Mouse (Mus musculus): ENCODE results near the gene Mab21l1. TPM values are rescaled to one million over a fixed set of nuclear protein-coding genes. Genes with fewer than 3 reads are reported as not detected.
A peak's percentile ranks its signal among the peaks of the same experiment; 100 is the strongest.

Gene Mab21l1
- polyA plus RNA-seq, 1 experiment = 0.11 TPM

DNA sequence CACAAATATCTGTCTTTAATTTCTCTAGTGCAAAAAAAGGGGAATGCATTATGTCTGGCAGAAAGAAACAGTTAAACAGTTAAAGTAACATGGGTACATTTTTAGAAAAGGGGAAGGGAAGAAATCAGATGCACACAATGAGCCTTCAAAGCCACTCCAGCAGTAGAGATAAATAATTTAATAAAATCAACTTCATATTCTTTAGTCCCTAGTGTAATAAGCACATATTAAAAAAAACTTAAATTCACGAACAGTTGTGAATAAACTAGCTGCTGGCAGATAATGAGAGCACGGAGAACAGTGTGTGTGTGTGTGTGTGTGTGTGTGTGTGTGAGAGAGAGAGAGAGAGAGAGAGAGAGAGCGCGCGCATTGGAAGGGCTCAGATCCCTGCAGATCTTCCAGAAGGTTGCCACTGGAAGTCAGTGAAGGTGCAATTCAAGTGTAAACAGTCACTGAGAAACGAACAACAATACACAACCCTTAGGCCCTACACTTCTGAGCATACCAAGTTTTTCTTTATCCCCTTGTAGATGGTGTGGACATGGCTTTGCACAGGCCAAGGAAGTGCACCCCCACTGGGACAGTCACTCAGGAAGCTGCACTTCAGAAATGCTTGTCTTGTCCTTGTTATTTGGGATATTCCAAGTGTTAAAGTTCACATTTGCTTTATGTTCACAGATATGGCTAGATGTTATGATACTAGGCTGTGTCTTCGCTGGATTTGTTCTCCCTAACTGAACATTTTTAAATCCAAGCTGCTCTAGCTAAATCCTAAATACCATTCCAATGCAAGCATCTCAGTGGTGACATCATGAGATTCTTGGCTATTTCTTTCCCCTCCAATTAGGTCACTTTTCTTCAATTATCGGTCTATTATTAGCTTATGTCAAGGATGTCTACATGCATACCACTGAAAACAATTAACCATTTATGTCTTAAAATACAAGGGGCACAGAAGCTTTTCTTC, 3.3 kb upstream of the Mab21l1 start:
- Histone ChIP-seq H3K36me3 (ENCODE audit: control insufficient read depth, insufficient read depth, low read length) (no peaks in the 10 kb centered on the region), H3K4me1 (ENCODE audit: control insufficient read depth, insufficient read depth, insufficient read length, low read length) (no peaks in the 10 kb centered on the region; the same call in 1 of the 2 replicates), H3K27ac (ENCODE audit: insufficient read depth, low read depth, low read length) (no peak overlapping the region), H3K27me3 (ENCODE audit: control insufficient read depth, insufficient read depth, low read length) (peaks cover 4% of the 10 kb centered on the region; the same call in 1 of the 2 replicates), H3K4me3 (ENCODE audit: low read depth, low read length) (no peak overlapping the region)
- TF ChIP-seq POLR2A (IDR thresholded peaks at IDR 0.05; ENCODE audit: low read depth, low read length) = no peak
- no peak for TF ChIP-seq CTCF (IDR thresholded peaks at IDR 0.05; ENCODE audit: extremely low read depth, insufficient read length, insufficient replicate concordance, low read depth, low read length)
- 85% methylated on average over 8 of the region's 8 CpGs for WGBS

DNA sequence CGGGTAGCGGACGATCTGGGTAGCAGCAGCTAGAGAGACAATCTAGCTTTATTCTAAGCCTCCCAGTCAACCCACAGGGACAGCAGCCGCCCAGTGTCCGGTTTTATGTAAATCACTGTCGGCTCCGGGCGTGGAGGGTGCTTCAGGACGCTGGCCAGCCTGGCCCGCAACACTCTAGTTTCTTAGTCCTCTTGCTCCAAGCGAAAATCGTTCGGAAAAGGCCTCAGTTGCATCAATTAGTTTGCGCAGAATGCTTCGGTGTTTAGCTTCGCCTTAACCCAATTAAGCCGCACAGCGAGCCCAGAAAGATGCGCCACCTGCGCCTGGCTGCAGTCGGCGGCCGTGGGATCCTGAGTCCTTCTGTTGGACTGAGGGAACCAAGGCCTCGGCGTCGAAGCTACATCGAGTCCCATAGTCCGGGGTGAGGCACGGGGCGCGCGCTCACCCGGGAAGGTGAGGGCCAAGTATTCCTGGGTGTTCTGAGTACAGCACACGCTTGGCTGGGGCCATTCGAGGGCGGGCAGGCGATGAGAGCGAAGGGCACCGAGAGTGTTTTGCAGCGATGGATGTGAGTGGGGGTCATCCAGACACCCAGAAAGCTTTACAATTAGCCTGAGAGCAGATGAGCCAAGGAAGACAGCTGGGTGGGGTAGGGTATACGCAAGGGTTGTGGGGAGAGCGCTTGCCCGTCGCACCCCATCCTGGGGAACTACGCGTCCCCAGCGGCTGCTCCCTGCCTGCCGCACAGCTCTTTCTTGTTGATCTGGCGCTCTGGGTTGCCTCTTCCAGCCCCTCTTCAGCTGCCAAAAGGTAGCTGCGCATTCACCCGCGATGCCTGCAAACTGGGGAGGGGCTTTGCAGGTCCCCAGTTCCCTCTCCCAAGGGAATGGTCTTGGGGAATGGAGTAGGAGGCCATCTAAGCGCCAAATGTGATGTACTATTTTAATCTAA, 1.9 kb upstream of the Mab21l1 start:
- Histone ChIP-seq H3K27ac (ENCODE audit: insufficient read depth, low read depth, low read length) (no peak overlapping the region), H3K27me3 (ENCODE audit: control insufficient read depth, insufficient read depth, low read length) (peaks cover 4% of the 10 kb centered on the region; the same call in 1 of the 2 replicates), H3K4me1 (ENCODE audit: control insufficient read depth, insufficient read depth, insufficient read length, low read length) (no peaks in the 10 kb centered on the region; the same call in 1 of the 2 replicates), H3K36me3 (ENCODE audit: control insufficient read depth, insufficient read depth, low read length) (no peaks in the 10 kb centered on the region), H3K4me3 (ENCODE audit: low read depth, low read length) (peak overlapping the region; percentile 15; the same call in 1 of the 2 replicates)
- 46% methylated on average over 53 of the region's 53 CpGs for WGBS
- TF ChIP-seq CTCF (IDR thresholded peaks at IDR 0.05; ENCODE audit: extremely low read depth, insufficient read length, insufficient replicate concordance, low read depth, low read length) = no peak

- TF ChIP-seq POLR2A (IDR thresholded peaks at IDR 0.05; ENCODE audit: low read depth, low read length) (no peak), CTCF (IDR thresholded peaks at IDR 0.05; ENCODE audit: extremely low read depth, insufficient read length, insufficient replicate concordance, low read depth, low read length) (no peak)
- Histone ChIP-seq H3K4me3 (ENCODE audit: low read depth, low read length) (no peak overlapping the region), H3K27me3 (ENCODE audit: control insufficient read depth, insufficient read depth, low read length) (peaks cover 4% of the 10 kb centered on the region; the same call in 1 of the 2 replicates)
Measured at GRCm38 (mm10) chr3:55781429-55782055, 768 bp upstream of the Mab21l1 start.

GRCm38 (mm10) chr3:55782771-55783170, 461 bp downstream of the Mab21l1 start:
- TF ChIP-seq POLR2A (IDR thresholded peaks at IDR 0.05; ENCODE audit: low read depth, low read length) (no peak), CTCF (IDR thresholded peaks at IDR 0.05; ENCODE audit: extremely low read depth, insufficient read length, insufficient replicate concordance, low read depth, low read length) (no peak)
- WGBS = 59% methylated on average over 22 of the region's 22 CpGs
- Histone ChIP-seq H3K4me3 (ENCODE audit: low read depth, low read length) (peak overlapping the region; percentile 43), H3K4me1 (ENCODE audit: control insufficient read depth, insufficient read depth, insufficient read length, low read length) (no peaks in the 10 kb centered on the region; the same call in 1 of the 2 replicates), H3K27ac (ENCODE audit: insufficient read depth, low read depth, low read length) (no peak overlapping the region), H3K27me3 (ENCODE audit: control insufficient read depth, insufficient read depth, low read length) (peaks cover 4% of the 10 kb centered on the region; the same call in 1 of the 2 replicates), H3K36me3 (ENCODE audit: control insufficient read depth, insufficient read depth, low read length) (no peaks in the 10 kb centered on the region)

More at GRCm38 (mm10) chr3:55781429-55782055, 768 bp upstream of the Mab21l1 start:
- Histone ChIP-seq H3K27ac (ENCODE audit: insufficient read depth, low read depth, low read length) (no peak overlapping the region), H3K36me3 (ENCODE audit: control insufficient read depth, insufficient read depth, low read length) (no peaks in the 10 kb centered on the region), H3K4me1 (ENCODE audit: control insufficient read depth, insufficient read depth, insufficient read length, low read length) (no peaks in the 10 kb centered on the region; the same call in 1 of the 2 replicates)
- WGBS = 87% methylated on average over 5 of the region's 5 CpGs

GRCm38 (mm10) chr3:55783171-55784081, 1.1 kb downstream of the Mab21l1 start:
- 64% methylated on average over 45 of the region's 45 CpGs for WGBS
- Histone ChIP-seq H3K36me3 (ENCODE audit: control insufficient read depth, insufficient read depth, low read length) (no peaks in the 10 kb centered on the region), H3K4me1 (ENCODE audit: control insufficient read depth, insufficient read depth, insufficient read length, low read length) (no peaks in the 10 kb centered on the region; the same call in 1 of the 2 replicates), H3K4me3 (ENCODE audit: low read depth, low read length) (peak overlapping the region; percentile 43), H3K27me3 (ENCODE audit: control insufficient read depth, insufficient read depth, low read length) (peaks cover 6% of the 10 kb centered on the region), H3K27ac (ENCODE audit: insufficient read depth, low read depth, low read length) (no peak overlapping the region)
- TF ChIP-seq CTCF (IDR thresholded peaks at IDR 0.05; ENCODE audit: extremely low read depth, insufficient read length, insufficient replicate concordance, low read depth, low read length) (no peak), POLR2A (IDR thresholded peaks at IDR 0.05; ENCODE audit: low read depth, low read length) (no peak)

Measured in small intestine, adult 2 months (tissue).